Mouse (Mus musculus) urinary bladder, adult 2 months (tissue): ENCODE data around the gene Fbxo11. TPM values are rescaled to one million over a fixed set of nuclear protein-coding genes. Genes with fewer than 3 reads are reported as not detected.
"Not testable (repeated sequence)": the region's sequence is repeated elsewhere in the genome, so short reads cannot be mapped to it uniquely, and the experiment has no call there.

Source experiments
- DNase-seq: peaks from one replicate; pipeline ENCODE4 v3.0.0; 2022; ENCODE audit warnings: low spot score
- polyA plus RNA-seq: library from polyadenylated mRNA; depleted of rRNA; stranded (reverse); fragments of >200 nt; gene quantifications from 2 replicates; pipeline ENCODE4 v1.2.3, GENCODE M21; 2012

The Fbxo11 gene
- polyA plus RNA-seq, 1 experiment: 41.2 TPM

DNA sequence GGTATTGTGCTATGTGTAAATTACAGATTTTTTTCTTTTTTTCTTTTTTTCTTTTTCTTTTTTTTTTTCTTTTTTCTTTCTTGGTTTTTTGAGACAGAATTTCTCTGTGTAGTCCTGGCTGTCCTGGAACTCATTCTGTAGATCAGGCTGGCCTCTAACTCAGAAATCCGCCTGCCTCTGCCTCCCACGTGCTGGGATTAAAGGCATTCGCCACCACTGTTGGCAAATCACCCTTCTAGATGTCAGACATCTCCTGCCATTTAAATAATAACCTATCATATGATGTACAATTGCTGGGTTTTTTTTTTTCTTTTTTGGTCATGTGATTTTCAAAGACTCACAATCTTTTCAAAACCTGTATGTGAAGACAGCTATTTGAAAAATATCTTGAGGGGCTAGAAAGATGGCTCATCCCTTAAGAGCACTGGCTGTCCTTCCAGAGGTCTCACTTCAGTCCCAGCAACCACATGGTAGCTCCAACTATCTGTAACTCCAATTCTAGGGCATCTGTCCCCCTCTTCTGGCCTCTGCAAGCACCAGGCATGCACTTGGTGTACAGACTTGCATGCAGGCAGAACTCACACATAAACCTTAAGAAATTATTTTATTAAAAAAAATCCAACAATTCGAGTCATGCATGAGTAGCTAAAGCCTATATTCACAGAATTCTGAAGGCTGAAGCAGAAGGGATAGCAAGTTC, 2.3 kb upstream of the Fbxo11 start:
- DNase-seq: no peak

DNA sequence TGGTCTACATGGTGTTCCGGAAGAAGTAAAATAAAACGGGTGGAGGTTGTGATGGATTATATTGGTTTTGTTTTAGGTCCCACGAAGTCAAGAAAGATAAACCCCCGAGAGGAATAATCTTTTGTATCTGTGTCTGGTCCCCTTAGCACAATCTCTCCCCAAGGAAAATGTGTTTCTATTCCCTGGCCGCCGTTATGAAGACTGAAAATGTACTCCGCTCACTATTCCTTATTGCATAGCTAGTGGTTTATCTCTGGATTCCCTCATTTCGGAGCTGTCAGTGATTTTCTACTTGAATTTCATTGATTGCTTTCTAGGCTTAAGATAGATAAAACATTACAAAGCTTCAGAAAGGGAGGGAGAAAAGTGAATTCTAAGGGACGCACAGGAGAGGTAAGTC, 1.7 kb upstream of the Fbxo11 start:
- no peak for DNase-seq

DNA sequence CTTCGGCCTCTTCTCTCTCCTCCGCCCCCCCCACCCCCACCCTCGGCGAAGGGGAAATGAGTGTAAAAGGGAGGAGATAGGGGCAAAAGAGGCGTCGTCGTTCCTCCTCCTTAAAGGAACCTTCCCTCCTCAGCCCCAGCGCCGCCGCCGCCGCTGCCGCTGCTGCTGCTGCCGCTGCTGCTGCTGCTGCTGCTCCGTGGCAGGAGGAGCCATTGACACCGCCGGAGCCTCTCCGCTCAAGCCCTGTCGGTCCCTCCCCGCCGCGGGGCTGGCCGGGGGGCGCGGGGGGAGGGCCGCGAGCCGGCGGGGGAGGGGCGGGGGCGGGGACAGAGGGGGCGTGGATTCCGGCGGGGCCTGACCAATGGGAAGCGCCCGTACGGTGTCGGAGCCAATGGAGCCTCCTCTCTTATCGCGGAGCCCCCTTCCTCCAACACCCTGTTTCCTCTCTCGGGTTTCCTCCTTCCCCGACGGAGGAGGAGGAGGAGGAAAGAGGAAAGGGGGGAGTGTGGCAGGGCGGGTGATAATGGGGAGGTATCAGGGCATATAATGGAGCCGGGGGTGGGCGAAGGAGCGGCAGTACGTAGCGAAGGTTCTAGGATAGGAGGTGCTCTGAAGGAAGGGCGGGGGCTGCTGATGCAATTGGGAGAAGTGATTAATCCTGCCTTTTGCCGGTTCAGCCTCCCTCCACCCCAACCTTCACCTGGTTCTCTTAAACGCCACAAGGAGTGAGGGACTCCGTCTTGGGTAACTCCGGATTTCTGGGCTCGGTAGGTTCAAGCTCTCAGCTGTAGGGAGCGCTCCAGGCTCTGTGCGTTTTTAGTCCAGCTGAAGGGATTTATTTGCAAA, 933 bp upstream of the Fbxo11 start:
- DNase-seq: peak; percentile 85

DNA sequence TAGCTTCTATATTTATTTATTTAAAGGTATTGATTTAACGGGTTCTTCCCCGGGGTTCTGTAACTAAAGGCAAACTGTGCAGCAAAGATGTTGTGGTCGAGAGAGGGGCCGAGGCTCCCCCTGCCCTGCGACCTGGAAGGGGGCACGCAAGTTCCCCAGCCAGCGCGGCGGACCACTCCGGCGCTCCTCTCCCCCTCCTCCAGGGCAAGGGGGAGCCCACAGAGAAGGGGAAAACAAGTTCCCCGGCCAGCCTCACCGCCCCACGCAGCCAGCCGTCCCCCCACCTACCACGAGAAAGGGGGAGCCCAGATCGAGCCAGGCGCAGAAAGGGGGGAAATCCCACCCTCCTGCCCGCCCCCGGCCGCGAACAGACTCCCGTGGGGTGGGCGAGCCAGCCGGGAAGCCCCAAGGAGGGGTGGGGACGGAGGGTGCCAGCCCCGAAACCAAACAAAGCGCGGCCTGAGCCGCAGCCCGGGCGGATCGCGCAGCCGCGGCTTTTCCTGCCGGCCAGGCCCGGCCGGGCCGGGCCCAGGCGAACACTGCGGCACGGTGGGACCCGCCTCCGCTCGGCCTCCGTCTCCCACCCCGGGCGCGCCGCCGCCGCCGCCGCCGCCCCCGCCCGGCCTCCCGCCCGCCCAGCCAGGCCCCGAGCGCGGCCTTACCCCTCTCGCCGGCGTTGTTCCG, 602 bp downstream of the Fbxo11 start:
- no peak for DNase-seq

DNA sequence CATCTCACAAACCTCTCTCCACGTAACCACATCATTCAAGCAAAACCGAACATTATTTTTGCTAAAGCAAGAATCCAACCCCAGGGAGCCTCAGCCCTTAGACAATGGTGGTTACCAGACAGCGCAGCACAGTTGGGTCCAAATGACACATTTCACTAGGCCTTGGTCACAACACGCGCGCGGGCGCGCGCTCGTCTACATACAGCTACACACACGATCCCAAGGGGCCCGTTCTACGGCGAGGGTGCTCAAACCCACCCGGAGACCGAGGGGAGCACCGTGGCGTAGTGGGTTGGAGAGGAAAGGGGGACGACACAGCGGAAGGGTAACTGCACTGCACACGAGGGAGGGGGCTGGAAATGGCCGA, 1.1 kb downstream of the Fbxo11 start:
- DNase-seq: peak; percentile 48

DNA sequence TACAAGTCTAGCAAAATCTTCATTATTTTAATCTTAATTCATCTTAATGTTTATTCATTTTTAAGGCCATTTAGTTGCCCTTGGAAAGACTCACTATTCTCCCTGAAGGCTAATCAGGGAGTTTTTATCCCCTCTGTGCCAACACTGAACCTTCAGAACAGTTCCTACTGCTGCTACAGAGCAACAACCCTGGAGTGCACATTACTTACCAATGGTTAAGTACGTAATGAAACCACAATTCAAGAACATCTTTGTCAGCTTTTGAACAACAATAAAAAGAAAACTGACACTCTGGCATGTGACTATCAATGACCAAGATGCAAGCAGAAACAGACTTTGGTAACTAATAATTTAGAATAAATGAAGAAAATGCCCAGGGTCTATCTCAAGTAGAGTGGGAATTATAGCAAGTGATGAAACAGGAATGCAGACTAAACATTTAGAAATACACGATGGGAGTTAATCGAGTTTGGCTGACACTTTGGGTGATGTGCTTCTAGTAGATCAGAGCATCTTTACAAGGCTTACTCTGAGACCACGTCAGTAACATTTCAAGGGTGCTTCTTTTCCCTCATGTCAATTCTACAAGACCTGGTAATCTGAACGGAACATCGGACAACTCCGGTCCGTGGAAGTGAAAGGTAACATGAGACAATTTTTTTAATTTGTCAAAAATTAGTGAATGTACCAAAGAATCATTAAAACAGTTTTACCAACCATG, 2.1 kb downstream of the Fbxo11 start:
- DNase-seq: no peak

DNA sequence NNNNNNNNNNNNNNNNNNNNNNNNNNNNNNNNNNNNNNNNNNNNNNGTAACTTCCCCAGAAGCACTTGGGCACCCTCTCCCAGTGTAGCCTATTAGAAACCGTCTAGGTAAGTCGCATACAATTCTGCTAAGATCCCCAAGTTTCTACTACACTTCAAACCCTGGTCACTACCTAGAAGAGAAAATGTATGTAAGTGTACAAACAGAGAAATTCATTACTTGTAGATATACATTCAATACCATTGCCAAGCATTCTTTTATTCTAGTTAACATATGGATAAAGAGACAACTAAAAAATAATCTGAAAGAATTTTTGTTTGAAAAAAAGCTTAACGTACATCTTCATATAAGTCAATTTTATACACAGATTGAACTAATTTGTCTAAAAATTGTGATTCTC, 3.1 kb downstream of the Fbxo11 start:
- no peak for DNase-seq

DNA sequence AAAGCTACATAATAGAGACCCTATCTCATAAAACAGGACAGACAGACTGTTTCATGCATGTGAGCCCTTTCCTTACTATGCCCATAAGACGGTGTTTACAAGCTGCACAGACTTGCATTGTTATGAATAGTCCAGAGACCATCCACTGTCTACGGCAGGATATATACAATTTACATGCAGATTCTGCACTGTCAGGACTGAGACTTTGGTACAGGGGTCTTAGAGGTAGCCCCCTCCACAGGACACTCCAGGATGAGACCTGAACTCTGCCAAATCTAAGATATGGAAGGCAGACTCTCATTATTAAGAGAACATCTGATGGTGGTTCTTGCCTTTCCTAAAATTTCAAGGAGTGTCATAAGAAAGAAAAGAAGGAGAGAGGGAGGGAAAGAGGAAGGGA, 6.8 kb downstream of the Fbxo11 start:
- DNase-seq: no peak

DNA sequence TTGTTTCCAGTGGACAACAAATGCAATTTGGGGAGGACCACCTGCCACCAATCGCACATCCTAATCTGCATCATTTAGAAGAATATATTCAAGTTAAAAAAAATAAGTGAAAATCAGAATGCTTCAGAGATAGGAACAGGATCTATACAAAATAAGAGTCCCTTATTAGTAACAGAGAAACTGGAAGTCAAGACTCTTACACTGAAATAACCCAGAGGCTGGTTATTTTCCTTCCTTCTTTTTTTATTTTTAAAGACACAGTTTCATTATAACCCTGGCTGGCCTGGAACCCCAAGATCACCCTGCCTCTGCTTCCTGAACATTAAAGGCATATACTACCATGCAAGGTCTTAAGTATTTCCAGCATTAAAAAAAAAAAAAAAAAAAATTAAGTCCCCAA, 7.2 kb downstream of the Fbxo11 start:
- DNase-seq: no peak

DNA sequence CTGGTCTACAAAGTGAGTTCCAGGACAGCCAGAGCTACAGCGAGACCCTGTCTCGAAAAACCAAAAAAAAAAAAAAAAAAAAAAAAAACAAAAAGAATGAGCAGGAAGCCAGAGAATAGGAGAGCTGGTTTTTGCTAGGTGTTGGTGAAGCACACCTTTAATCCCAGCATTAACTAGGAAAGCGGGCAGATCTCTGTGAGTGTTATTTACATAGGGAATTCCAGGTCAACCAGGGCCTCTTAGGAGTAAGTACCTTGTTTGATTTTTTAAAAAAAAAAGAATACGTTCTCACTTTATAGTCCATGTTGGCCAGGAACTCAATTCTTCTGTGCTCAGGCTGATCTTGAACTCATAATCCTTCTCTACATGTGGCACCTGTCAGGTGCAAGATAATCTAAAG, 13.4 kb downstream of the Fbxo11 start:
- DNase-seq: no peak

DNA sequence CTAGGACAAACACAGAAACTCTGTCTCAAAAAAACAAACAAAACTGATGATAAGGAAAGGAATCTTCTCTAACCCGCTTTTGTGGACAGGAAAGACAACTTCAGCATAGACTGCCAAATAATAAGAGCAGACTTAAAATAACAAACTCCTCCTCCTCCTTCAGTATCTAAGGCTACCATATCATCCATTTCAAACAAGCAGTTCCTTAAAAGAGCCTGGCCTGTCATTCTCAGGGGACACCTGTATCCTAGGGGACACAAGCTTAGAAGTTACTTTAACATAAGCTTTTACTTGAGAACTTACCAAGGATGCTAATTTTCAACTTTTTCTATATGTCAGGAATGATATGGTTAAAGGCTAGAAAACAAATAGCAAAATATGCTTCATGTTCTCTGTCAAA, 14.2 kb downstream of the Fbxo11 start:
- no peak for DNase-seq

DNA sequence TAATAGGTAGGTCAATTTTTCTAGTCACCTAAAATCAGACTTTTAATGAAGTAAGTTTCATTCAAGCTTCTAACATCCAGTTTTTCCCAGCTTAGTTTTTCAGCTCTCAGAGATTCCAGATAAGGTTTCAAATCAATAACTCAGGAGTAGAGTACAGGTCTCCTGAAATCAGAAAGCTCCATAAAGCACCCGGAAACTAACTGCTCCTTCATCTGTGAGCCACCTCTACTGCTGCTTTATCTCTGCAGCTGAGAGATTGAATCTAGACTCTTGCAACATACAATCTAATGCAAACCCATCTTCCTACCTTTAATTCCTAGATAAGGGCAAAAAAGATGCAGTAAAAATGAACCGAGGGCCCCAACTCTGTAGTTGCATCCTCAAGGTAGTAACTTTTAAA, 14.8 kb downstream of the Fbxo11 start:
- no peak for DNase-seq

DNA sequence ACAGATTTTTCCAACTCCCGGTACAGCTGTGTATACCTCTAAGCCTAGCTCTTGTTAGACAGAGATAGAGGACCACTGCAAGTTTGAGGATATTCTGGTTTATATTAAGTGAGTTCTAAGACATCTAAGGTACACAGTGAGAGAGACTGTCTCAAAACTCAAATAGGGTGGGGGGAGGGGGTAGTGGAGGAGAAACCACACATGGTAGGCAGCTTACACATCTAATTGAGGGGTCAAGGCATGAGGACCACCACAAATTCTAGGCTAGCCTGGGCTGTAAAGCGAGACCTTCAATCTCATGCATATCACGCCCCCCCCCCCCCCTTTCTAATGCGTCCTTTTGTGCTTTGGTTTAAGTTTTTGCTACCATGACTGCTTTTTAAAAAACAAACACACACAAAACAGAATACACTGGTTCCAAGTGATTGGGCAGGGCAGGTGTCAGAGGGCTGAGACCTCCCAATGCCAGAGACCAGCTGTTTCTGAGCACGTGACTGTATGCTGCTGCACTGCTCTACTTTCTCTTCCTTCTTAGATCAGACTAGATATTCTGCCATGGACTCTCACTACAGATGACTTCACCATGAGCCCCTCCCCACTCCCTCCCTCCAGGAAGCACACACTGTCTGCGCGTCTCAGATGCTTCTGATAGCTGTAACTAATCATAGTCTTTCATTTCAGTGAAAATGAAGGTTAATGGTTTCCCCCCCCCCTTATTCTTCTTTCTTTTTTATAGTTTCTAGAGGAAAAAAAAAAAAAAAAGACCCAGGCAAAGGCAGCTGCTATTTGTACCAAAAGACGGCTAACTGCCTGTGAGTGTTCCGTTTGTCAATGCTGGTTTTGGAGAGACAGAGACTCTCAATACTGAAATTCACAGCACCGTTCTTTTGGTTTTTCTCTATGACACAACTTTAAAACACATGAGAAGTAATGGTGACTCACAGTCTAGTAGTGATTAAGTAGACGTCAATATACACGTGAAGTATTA, 22.7 kb downstream of the Fbxo11 start:
- no peak for DNase-seq

DNA sequence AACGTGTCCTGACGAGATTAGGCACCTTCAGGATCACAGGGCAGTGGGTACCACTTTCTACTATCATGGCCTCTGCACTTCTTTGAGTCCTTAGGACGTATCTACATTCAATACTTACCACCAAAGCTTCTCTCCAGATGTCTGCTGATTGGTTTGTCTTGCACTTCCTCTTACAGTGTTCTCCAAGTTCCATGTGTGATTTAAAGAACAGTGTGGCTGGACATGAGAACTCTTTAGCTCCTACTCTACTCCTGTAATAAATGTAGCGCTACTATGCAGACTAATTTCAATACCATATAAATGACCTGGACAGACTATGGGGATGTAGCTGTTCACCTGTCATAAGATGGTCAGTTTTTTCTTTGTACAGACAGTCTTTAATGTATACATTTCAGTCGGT, 24.3 kb downstream of the Fbxo11 start:
- DNase-seq: no peak

DNA sequence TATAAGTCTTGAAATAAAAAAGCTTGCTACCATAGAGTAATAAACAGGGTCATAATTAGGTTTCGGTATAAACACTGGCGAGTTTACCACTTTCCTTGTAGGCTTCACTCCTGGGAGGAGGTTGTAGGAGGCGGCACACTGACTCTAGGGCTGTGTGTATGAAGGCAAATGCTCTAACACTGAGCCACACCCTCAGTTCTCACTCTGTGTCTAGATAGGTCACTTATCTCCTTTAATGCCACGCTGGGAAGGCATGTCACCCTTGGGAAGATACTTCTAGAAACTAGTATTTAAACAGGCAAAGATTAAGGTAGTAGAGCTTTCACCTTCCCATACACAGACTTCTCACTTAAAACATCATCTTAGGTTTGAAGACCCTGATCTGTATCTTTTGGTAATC, 30.7 kb downstream of the Fbxo11 start:
- DNase-seq: no peak

DNA sequence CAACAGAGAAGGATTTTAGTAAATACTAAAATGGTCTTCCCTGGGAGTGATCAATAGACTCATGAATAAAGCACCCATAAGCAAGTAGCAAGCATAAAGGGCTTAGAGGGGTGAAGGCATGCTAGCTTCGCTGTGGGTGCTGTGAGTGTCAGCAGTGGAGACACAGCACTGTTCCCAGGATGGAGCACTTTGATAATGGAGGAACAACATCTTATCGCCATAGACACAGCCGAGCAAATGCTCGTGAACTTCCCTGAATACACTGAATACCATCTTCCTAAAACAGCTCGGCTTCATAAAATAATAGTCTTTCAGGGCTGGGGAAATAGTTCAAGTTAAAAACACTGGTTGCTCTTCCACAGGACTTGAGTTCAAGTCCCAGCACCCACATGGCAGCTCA, 33.3 kb downstream of the Fbxo11 start:
- DNase-seq: no peak

DNA sequence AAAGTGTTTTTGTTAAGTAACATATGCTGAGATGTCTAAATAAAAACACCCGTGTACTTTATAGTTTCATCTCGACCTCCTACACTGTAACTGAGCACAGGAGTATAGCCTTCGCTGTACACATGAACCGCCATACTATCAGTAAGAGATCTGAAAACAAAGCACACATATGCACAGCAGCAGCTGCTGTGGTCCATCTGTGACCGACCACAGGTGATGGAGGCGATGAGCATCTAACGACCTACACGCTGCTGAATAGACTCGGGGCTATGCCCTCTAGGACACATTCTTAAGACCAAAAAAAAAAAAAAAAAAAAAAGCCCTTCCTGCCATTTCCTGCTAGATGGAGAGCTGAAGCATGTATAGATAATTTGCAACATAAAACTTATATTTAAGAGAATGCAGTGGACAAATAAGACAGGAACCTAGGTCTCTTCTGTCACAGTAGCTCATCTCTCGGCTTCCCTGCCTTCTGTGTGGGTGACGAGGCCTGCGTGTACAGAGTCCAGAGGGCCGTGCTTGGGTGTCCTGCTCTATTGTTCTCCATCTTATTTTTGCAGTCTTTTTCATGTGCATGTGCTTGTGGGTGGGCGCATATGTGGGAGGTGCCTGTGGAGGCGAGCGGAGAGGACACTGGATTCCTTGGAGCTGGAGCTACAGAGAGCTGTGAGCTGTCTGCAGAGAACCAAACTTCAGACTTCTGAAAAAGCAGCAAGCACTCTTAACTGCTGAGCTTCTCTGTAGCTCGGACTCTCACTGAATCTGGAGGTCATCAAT, 35.7 kb downstream of the Fbxo11 start:
- DNase-seq: no peak

DNA sequence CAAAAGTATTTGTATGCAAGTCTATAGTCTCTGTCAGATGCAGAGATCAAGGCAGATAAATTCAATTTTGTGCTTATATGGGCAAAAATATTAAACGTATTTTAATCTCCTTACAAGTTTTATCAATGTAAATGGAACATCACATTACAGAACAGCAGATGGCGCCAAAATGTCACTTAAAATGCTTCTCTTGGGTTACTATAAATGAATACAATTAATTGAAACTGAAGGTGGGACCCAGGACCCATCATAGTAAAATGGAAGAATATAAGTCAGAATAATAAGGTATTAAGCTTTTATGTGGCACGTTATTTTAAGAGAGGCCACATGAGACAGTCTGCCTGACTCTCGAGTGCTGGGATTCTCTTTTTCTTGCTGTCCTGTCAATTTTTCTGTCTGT, 39.9 kb downstream of the Fbxo11 start:
- no peak for DNase-seq

DNA sequence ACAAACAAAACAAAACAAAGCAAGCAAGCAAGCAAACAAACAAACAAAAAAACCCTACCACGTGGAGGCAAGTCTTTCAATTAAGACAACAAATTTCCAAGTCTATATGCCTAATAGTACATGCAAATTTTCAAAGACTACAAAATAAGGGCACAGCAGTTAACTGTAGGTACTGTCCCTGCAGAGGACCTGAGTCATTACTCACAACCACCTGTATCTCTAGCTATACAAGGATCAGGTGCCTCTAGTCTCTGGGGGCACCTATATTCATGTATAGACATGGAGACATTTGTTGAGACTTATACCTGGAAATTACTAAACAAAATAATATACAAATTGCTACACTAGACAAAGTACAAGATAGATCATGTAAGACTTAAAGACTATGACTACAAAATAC, 41.2 kb downstream of the Fbxo11 start:
- DNase-seq: no peak

DNA sequence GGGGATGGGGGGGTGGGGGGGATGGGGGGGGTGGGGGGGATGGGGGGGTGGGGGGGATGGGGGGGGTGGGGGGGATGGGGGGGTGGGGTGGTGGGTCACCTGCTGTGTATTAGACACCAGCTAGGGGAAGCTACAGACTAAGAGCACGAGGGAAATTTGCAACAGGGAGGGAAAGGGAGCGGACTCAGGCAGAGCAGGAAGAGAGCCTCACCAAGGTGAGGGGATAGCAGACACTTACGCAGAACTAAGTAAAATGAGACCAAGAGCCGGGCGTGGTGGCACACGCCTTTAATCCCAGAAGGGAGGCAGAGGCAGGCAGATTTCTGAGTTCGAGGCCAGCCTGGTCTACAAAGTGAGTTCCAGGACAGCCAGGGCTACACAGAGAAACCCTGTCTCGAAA, 49.1 kb downstream of the Fbxo11 start:
- DNase-seq: not testable (repeated sequence)
